Mouse (Mus musculus) limb, embryonic 11.5 days (tissue): ENCODE data around the gene Zbtb18. TPM values are rescaled to one million over a fixed set of nuclear protein-coding genes. Genes with fewer than 3 reads are reported as not detected.

Experiments
- ATAC-seq: fragments of 200-750 bp; cut with Nextera tagmentation; 2 replicates; pipeline ENCODE4 v1.8.0; 2017; ENCODE audit warnings: low read depth; ENCODE audit not compliant: insufficient number of reproducible peaks, low FRiP score, low TSS enrichment
- DNase-seq: peaks from one replicate; pipeline ENCODE4 v3.0.0-alpha.2; 2015; ENCODE audit warnings: low spot score
- H3K27ac ChIP-seq: fragments of 300-500 bp; sonication (generic); replicated peaks from 2 replicates; pipeline ENCODE4 v1.5.1; 2014; ENCODE audit warnings: low read depth, mild to moderate bottlenecking, low read length
- H3K27me3 ChIP-seq: fragments of 300-500 bp; sonication (generic); 2 replicates; pipeline ENCODE4 v1.6.1; 2014; ENCODE audit warnings: mild to moderate bottlenecking, low read length, mixed read lengths; ENCODE audit not compliant: control insufficient read depth, insufficient read depth
- H3K36me3 ChIP-seq: fragments of 300-500 bp; sonication (generic); 2 replicates; pipeline ENCODE4 v1.6.1; 2014; ENCODE audit warnings: mild to moderate bottlenecking, low read length, moderate library complexity, mixed read lengths; ENCODE audit not compliant: control insufficient read depth, insufficient read depth
- H3K4me1 ChIP-seq: fragments of 300-500 bp; sonication (generic); 2 replicates; pipeline ENCODE4 v1.6.1; 2014; ENCODE audit warnings: low read length, mixed read lengths; ENCODE audit not compliant: control insufficient read depth, insufficient read depth
- H3K4me2 ChIP-seq: fragments of 300-500 bp; sonication (generic); 2 replicates; pipeline ENCODE4 v1.6.1; 2014; ENCODE audit warnings: low read depth, mild to moderate bottlenecking, moderate library complexity; ENCODE audit not compliant: severe bottlenecking
- H3K4me3 ChIP-seq: fragments of 300-500 bp; sonication (generic); 2 replicates; pipeline ENCODE4 v1.5.1; 2014; ENCODE audit warnings: low read depth, low read length
- H3K9ac ChIP-seq: fragments of 300-500 bp; sonication (generic); 2 replicates; pipeline ENCODE4 v1.6.1; 2014; ENCODE audit warnings: mild to moderate bottlenecking, low read length
- H3K9me3 ChIP-seq: fragments of 300-500 bp; sonication (generic); 2 replicates; pipeline ENCODE4 v1.6.1; 2016; ENCODE audit warnings: low read length; ENCODE audit not compliant: control insufficient read depth
- WGBS: fragments of 180-500 bp; shearing (Covaris S2); extraction: QIAGEN DNeasy Blood & Tissue Kit; methylation state at CpG from one replicate; pipeline ENCODE4 v1.1.7; 2014; 5-methylcytosine and 5-hydroxymethylcytosine counted together
- polyA plus RNA-seq: library from polyadenylated mRNA; unstranded; fragments of >200 nt; fragmentation: Nextera tagmentation; extraction: Ambion mirVana; gene quantifications from 2 replicates; pipeline ENCODE4 v1.2.1, GENCODE M21; 2014

The Zbtb18 gene
- polyA plus RNA-seq, 1 experiment from 2014 or later, result 2.0 TPM

- no peak overlapping the region for H3K4me2 ChIP-seq
- DNase-seq (no peak), ATAC-seq (no peak)
- no peak overlapping the region for H3K27ac ChIP-seq
- no peak overlapping the region for H3K9ac ChIP-seq
- no peak overlapping the region for H3K4me3 ChIP-seq
- no peaks in the 10 kb centered on the region for H3K4me1 ChIP-seq
- H3K36me3 ChIP-seq, result no peaks in the 10 kb centered on the region
- H3K9me3 ChIP-seq, result no peaks in the 10 kb centered on the region
- WGBS, result 81% methylated on average over 10 of the region's 10 CpGs
- H3K27me3 ChIP-seq, result no peaks in the 10 kb centered on the region
Measured at GRCm38 (mm10) chr1:177479356-177480004, 37.3 kb downstream of the Zbtb18 start.

GRCm38 (mm10) chr1:177483612-177484011 is 41.5 kb downstream of the Zbtb18 start:
- DNase-seq, result no peak
- Histone ChIP-seq H3K36me3 (no peaks in the 10 kb centered on the region), H3K9me3 (no peaks in the 10 kb centered on the region), H3K9ac (no peak overlapping the region), H3K4me2 (no peak overlapping the region), H3K4me1 (no peaks in the 10 kb centered on the region), H3K4me3 (no peak overlapping the region), H3K27me3 (no peaks in the 10 kb centered on the region), H3K27ac (no peak overlapping the region)
- 95% methylated on average over 2 of the region's 2 CpGs for WGBS
- no peak for ATAC-seq

DNA sequence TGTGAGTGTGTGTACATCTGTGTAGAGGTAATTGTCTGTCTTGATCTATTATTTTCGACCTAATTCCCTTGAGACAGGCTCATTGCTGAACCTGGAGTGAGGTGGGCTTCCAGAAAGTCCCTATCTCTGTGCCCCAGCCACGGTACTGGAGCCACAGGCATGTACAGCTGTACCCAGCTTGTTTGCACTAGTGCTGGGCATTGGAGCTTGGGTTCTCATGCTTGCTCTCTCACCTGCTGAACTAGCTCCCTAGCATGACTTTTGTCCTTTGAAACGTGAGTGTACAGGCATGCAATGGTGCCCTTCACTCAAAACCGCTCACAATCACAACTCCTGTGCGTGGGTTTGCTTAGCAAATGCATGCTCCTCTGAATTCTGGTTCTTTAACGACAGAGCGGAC is 42.1 kb downstream of the Zbtb18 start:
- ATAC-seq (no peak), DNase-seq (no peak)
- no peak overlapping the region for H3K4me2 ChIP-seq
- no peak overlapping the region for H3K4me3 ChIP-seq
- H3K9me3 ChIP-seq, result no peaks in the 10 kb centered on the region
- 74% methylated on average over 7 of the region's 7 CpGs for WGBS
- no peaks in the 10 kb centered on the region for H3K27me3 ChIP-seq
- H3K27ac ChIP-seq, result no peak overlapping the region
- no peaks in the 10 kb centered on the region for H3K36me3 ChIP-seq
- no peaks in the 10 kb centered on the region for H3K4me1 ChIP-seq
- no peak overlapping the region for H3K9ac ChIP-seq

- Histone ChIP-seq H3K9me3 (no peaks in the 10 kb centered on the region), H3K4me2 (no peak overlapping the region), H3K4me3 (no peak overlapping the region), H3K27me3 (no peaks in the 10 kb centered on the region), H3K4me1 (no peaks in the 10 kb centered on the region), H3K36me3 (no peaks in the 10 kb centered on the region), H3K9ac (no peak overlapping the region), H3K27ac (no peak overlapping the region)
- DNase-seq (no peak), ATAC-seq (no peak)
- 41% methylated on average over 7 of the region's 7 CpGs for WGBS
Measured at GRCm38 (mm10) chr1:177484680-177485079, 42.5 kb downstream of the Zbtb18 start.

GRCm38 (mm10) chr1:177489844-177490243 is 47.7 kb downstream of the Zbtb18 start:
- no peak for DNase-seq
- H3K4me1 ChIP-seq, result 0 out of 2 replicates have a peak, but pooled peaks cover 1% of the 10 kb centered on the region
- H3K9ac ChIP-seq, result no peak overlapping the region
- H3K4me3 ChIP-seq, result no peak overlapping the region
- WGBS, result 79% methylated on average over 7 of the region's 7 CpGs
- no peaks in the 10 kb centered on the region for H3K9me3 ChIP-seq
- no peaks in the 10 kb centered on the region for H3K27me3 ChIP-seq
- H3K36me3 ChIP-seq, result no peaks in the 10 kb centered on the region
- H3K27ac ChIP-seq, result no peak overlapping the region
- H3K4me2 ChIP-seq, result no peak overlapping the region
- no peak for ATAC-seq

- ATAC-seq, result no peak
Measured at GRCm38 (mm10) chr1:177490808-177491207, 48.7 kb downstream of the Zbtb18 start.

DNA sequence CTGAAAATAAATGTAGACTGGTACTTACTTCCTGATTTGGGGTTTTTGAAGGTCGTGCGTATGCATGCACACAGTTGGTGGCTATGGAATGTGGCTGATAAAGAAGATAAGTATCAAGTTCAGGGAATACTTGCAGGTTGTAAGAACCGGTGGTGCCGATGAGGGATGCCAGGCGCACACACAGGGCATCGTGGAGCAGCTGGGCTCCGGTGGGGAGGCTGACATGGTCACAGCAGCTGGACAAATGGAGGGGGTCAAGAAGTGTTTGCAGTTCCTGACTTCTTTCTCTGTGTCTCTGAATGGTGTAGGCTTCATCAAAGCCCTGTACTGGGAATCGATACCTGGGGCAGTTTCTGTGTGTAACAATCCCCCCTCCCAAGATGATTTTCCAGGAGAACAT is 49.1 kb downstream of the Zbtb18 start:
- H3K36me3 ChIP-seq, result no peaks in the 10 kb centered on the region
- WGBS, result 66% methylated on average over 8 of the region's 8 CpGs
- H3K4me3 ChIP-seq, result no peak overlapping the region
- H3K4me1 ChIP-seq, result peaks cover 2% of the 10 kb centered on the region; the same call in 1 of the 2 replicates
- no peak for ATAC-seq
- H3K9me3 ChIP-seq, result no peaks in the 10 kb centered on the region
- no peak overlapping the region for H3K27ac ChIP-seq
- DNase-seq, result no peak
- H3K27me3 ChIP-seq, result no peaks in the 10 kb centered on the region
- H3K4me2 ChIP-seq, result no peak overlapping the region
- no peak overlapping the region for H3K9ac ChIP-seq

More at GRCm38 (mm10) chr1:177490808-177491207, 48.7 kb downstream of the Zbtb18 start:
- Histone ChIP-seq H3K4me2 (no peak overlapping the region), H3K27ac (no peak overlapping the region), H3K4me1 (peaks cover 2% of the 10 kb centered on the region; the same call in 1 of the 2 replicates), H3K27me3 (no peaks in the 10 kb centered on the region), H3K36me3 (no peaks in the 10 kb centered on the region), H3K9ac (no peak overlapping the region), H3K9me3 (no peaks in the 10 kb centered on the region), H3K4me3 (no peak overlapping the region)
- DNase-seq, result no peak
- 28% methylated on average over 4 of the region's 4 CpGs for WGBS

DNA sequence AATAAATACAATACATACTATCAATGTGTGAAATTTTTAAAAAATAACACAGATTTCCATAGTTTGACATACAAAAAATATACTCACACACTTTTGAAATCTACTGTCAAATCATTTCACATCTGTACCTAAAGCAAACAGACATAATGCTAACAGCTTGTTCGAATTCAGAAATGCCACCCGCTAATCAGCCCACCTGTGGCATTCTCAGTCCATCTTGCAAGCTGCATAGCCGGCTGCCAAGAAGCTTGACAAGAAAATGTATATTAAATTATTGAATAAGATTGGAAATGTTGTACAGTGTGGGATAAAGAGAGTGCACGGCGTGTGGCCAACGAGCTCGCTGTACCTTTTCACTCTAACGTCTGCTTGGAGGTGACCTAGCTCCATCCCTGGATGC is 52.2 kb downstream of the Zbtb18 start:
- no peaks in the 10 kb centered on the region for H3K27me3 ChIP-seq
- no peak overlapping the region for H3K9ac ChIP-seq
- no peak overlapping the region for H3K4me2 ChIP-seq
- no peak overlapping the region for H3K27ac ChIP-seq
- H3K4me1 ChIP-seq, result peaks cover 2% of the 10 kb centered on the region; the same call in 1 of the 2 replicates
- no peaks in the 10 kb centered on the region for H3K36me3 ChIP-seq
- H3K4me3 ChIP-seq, result no peak overlapping the region
- ATAC-seq (no peak), DNase-seq (no peak)
- WGBS, result 86% methylated on average over 8 of the region's 8 CpGs
- no peaks in the 10 kb centered on the region for H3K9me3 ChIP-seq
